Mouse (Mus musculus) lung, adult 2 months (tissue): Measurements from ENCODE around the gene Gja8. TPM values are rescaled to one million over a fixed set of nuclear protein-coding genes. Genes with fewer than 3 reads are reported as not detected.
A peak's percentile ranks its signal among the peaks of the same experiment; 100 is the strongest.

Source experiments
- DNase-seq: peaks from one replicate; pipeline ENCODE4 v3.0.0; 2022
- H3K4me1 ChIP-seq: fragments of 200-500 bp; 2 replicates; pipeline ENCODE4 v1.6.1; 2011; ENCODE audit warnings: low read length; ENCODE audit not compliant: control insufficient read depth, insufficient read depth
- H3K4me3 ChIP-seq: fragments of 200-500 bp; replicated peaks from 2 replicates; pipeline ENCODE3; 2011; ENCODE audit warnings: low read depth, mild to moderate bottlenecking, control low read depth, low read length; ENCODE audit errors: extremely low read depth
- CTCF ChIP-seq: fragments of 200-500 bp; IDR thresholded peaks from 2 replicates; pipeline ENCODE4 v1.5.1; 2011; ENCODE audit warnings: mild to moderate bottlenecking, low read length, control low read depth; ENCODE audit not compliant: insufficient read depth
- POLR2A ChIP-seq: fragments of 200-500 bp; IDR thresholded peaks from 2 replicates; pipeline ENCODE4 v1.6.1; 2011; ENCODE audit warnings: low read depth, mild to moderate bottlenecking, control low read depth, low read length, borderline replicate concordance; ENCODE audit errors: extremely low read depth
- WGBS: fragments of 180-500 bp; shearing (Covaris S2); methylation state at CpG from one replicate; pipeline ENCODE4 v1.1.7; 2018; 5-methylcytosine and 5-hydroxymethylcytosine counted together
- polyA plus RNA-seq: library from polyadenylated mRNA; depleted of rRNA; stranded (reverse); fragments of >200 nt; gene quantifications from 2 replicates; pipeline ENCODE4 v1.2.3, GENCODE M21; 2012

Gja8 gene
- polyA plus RNA-seq, 1 experiment = not detected

DNA sequence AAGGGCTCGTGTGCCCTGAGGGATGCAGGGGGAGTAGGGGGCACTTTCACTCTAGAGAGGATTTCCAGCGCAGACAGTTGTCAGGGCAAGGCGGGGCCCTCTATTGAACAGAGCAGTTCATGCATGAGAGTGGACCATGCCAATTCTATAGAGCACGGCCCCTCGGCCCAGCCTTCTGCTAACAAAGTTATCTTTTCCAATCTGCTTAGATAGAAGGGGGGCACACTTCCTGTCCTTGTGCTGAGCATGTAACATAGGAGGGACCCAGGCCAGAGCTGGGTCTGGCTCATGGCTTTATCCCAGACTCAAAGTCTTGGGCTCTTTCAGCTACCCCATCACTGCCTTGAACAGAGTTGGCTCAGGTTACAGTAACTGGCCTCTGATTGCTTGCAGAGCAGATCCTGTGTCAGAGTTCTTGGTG, 5.5 kb upstream of the Gja8 start:
- no peak overlapping the region for H3K4me3 ChIP-seq
- no peak for DNase-seq
- no peaks in the 10 kb centered on the region for H3K4me1 ChIP-seq
- 35% methylated on average over 5 of the region's 5 CpGs for WGBS
- TF ChIP-seq CTCF (no peak), POLR2A (no peak)

DNA sequence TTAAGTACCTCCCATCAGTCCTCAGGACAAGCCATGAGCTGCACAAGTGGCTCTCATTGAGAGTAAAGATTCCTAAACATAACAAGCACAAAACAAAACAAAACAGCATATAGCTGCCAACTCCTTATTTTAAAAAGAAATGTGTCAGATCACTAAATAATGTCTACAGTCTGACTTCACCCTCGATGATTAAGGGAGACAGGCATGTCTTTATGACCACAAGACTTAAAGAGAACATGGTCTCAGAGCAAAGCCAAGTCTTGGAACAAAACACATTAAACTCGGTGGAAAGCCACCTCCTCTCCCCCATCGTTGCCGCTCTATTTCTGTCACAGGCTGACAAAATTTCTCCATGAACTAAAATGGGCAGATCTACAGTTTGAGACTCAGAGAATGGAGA, 1.2 kb downstream of the Gja8 start:
- no peak for DNase-seq
- Histone ChIP-seq H3K4me1 (no peaks in the 10 kb centered on the region), H3K4me3 (no peak overlapping the region)
- TF ChIP-seq POLR2A = no peak
- no peak for TF ChIP-seq CTCF
- 75% methylated on average over 4 of the region's 4 CpGs for WGBS

DNA sequence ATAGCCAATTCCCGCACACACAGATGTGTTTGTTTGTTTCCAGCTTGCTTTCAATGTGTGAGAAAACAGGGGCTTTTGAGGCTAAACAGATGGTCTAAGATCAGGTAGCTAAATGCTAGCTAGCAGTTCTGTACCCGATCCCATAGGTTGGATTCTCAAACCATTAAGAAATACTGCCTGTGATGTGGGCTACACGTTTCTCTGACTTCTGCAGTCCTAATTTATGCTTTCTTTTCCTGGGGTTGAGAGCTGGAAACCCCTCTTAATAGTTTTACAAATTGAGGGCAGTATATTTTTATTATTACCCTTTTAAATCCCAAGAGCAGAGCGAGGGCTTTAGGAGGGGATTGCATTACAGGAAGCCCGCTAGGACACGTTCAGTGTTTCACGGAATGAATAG, 4.8 kb downstream of the Gja8 start:
- no peak for DNase-seq

DNA sequence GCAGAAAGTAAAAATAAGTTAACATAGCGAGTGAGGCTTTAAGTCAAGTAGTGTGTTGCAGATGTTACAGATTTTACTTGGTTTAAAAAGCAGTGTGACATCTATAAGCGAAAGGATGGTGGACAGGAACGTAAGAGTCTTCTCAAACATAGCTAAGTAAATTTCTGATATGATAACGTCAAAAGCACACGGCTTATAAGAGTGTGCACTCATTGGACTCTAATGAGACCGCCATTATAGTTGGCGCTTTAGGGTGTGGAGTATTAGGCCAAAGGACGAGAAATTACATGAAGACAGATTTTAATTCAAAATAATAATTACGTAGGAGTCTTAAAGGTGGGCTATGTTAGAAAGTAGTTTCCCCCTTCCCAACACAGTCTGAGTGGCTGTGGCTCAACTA, 20.2 kb downstream of the Gja8 start:
- Histone ChIP-seq H3K4me1 (no peaks in the 10 kb centered on the region; the same call in 1 of the 2 replicates), H3K4me3 (peak overlapping the region; percentile 76)
- no peak for DNase-seq
- 31% methylated on average over 9 of the region's 9 CpGs for WGBS
- TF ChIP-seq CTCF = no peak

More for the DNA sequence above, 4.8 kb downstream of the Gja8 start:
- H3K4me1 ChIP-seq = no peaks in the 10 kb centered on the region
- 73% methylated on average over 7 of the region's 7 CpGs for WGBS
- no peak for TF ChIP-seq CTCF
- no peak for TF ChIP-seq POLR2A
- no peak overlapping the region for H3K4me3 ChIP-seq

DNA sequence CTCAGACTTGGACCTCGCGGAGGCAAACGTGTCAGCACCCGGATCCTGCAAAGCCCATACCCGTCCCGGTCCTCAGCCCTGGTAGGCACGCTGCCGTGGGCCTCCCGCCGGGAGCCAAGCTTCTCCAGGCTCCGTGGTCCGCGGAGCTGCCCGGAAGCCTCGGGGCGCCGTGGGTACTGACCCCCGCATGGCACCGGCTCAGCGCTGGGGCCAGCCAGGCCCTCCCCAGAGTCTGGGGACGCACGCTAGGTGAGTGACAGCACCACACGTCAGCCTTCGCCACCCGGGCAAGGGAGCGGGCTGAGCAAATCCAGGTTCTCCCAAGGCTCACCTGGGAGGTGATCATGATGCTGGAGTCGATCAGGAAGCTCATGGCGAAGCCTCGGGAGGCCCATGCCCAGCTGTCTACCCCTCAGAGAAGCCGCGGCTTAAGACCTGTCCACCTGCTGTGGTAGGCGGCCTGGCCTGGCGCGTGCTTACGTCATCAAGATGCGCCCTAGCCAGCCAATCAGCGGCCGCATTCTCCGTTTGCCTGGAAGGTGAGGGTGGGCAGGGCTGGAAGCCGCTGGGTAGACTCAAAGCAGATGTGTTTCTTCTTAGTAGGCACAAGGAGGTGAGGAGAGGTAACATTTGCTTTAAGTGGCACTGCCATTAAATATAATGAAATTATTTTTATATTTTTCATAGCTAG, 20.8 kb downstream of the Gja8 start, which contains the start of gene Gpr89:
Gene Gpr89 (minus strand): TSS at position 496 of the 691 bp plus-strand sequence.
- Histone ChIP-seq H3K4me1 (no peaks in the 10 kb centered on the region; the same call in 1 of the 2 replicates), H3K4me3 (peak within 1 kb of the TSS; percentile 76)
- DNase-seq = peak; percentile 95
- WGBS = under 1% methylated on average over 40 of the region's 40 CpGs
- TF ChIP-seq POLR2A (peak; percentile 70; the same call in 1 of the 2 replicates), CTCF (no peak)

DNA sequence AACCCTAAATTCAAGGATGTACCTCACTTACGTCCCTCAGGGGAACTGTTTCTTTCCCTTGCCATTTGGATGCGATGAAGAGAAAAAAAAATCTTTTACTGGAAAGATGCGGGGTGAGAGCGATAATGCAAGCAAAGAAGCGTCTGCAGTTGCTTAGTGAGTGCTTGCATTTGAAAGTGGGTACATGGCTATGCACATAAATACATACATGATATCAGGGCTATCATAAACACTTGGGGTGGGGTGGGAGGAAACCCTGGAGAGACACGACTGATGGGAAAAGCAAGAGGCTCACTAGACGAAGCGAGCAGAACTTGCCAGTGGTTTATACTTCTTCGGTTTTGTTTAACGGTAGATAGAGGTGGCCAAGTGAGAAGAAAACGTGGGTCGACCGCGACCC, 21.4 kb downstream of the Gja8 start, which contains the start of gene Gja5:
Gene Gja5 (plus strand): TSS at position 301 of the 400 bp plus-strand sequence.
- no peak for DNase-seq
- Histone ChIP-seq H3K4me1 (no peaks in the 10 kb centered on the region; the same call in 1 of the 2 replicates), H3K4me3 (peak within 1 kb of the TSS; percentile 76)
- TF ChIP-seq POLR2A (no peak), CTCF (no peak)
- WGBS = 13% methylated on average over 14 of the region's 14 CpGs

DNA sequence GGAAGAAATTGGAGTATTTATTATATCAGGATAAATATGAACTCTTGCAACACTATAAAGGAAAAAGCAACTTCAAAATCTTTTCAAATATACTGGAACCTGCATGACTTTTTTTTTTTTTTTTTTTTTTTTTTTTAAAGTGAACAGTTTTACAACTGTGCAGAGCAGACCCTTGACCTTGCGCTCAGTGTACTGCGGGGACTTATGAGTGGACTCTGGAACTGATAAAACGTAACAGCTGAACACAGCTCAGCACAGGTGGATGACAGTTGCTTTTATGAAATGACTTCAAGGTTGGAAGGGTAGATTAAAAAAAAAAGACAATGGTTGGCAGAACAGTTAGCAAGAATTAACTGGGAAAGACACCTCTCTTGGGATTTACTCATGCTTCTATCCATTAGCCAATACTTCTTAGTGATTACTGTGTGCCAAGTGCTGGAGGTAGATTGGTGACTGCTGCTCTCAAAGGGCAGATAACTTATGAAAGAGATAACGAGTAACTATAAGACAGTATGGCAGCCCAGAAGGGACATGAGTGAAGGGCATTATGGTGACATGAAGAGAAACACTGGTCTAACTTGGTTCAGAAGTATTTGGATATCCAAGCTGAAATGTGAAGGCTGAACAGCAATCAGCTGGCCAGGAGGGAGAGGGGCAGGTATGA, 23.4 kb downstream of the Gja8 start:
- WGBS = 88% methylated on average over 4 of the region's 4 CpGs
- no peak for DNase-seq
- no peak for TF ChIP-seq POLR2A
- TF ChIP-seq CTCF = no peak
- Histone ChIP-seq H3K4me1 (no peaks in the 10 kb centered on the region; the same call in 1 of the 2 replicates), H3K4me3 (no peak overlapping the region)

DNA sequence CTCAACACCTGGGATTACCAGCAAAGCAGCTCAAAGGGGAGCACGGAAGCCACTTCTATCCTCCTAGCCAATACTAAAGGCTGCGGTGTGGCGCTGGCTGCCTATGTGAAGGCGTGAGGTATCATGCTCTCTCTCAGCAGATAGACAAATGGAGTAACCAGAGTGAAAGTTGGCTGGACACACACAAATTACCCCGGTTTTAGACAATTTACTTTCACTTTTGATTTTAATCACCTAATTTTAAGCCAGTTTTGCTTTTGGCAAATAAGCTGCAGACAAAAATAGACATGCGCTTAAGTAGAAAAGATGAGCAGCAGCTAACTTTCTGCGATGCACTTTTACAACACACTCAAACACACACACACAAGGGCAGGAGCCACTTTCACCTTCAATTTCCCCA, 42.1 kb downstream of the Gja8 start:
- DNase-seq = no peak
- Histone ChIP-seq H3K4me3 (no peak overlapping the region), H3K4me1 (no peaks in the 10 kb centered on the region)
- 76% methylated on average over 7 of the region's 7 CpGs for WGBS
- TF ChIP-seq POLR2A = no peak
- no peak for TF ChIP-seq CTCF

DNA sequence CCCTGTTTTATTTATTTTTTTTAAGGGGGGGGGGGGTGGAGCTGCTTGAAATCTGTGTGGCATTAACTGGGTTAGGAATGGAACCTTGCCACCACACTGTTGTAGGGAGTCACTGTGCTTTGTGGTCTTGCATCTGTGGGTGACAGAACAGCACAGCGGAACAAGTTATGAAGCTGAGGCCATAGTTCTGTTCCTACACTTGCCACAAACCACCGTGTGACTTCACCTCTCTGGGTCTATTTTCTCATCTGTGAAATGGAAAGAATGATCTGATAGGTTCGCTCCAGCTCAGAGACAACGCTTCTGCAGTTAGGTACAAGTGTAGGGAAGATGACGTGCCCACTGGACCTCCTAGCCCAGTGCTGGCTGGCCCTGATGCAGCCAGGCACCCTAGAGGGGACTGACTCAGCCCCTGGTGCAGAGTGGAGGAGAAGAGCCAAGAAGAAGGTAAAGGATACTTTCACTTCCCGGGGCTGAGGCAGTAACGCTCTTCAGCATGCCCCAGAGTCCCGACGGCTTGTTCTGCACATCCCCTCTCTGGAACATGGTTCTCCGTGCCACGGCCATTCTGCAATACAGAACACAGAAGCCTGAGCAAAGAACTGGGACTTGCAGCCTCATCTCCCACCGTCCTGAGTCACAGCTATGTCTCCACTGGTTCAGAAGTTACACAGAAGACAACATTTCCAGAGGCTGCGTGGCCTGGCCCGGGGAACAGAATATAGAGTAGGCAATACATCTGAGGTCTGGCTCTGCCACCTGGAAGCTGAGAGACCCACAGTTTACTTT, 43.6 kb downstream of the Gja8 start:
- H3K4me1 ChIP-seq = no peaks in the 10 kb centered on the region
- no peak overlapping the region for H3K4me3 ChIP-seq
- 91% methylated on average over 14 of the region's 14 CpGs for WGBS
- no peak for DNase-seq
- TF ChIP-seq CTCF (no peak), POLR2A (no peak)
